Mouse (Mus musculus): ENCODE results near the gene Prune2.

DNA sequence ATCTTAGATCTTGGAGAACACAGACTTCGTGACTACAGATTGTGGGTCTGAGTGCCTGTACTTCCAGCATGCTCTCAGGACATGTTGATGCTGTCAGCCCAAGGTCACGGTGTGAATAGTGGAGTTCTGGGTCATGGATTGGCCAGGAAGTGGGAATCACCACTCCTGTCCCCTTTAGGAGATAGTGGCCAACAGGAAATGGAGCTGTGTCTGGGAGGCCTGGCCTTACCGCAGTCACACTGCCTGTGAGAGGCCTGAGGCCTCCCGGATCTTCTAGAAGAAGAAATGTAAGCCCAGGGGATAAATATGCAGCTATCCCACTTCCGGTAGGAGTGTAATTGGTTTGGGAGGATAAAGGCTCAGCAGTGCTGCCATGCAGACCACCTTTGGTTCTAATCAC lies 12.8 kb downstream of the Prune2 start:
- no peak for TF ChIP-seq POLR2A (IDR thresholded peaks at IDR 0.05; ENCODE audit: insufficient read depth, low read length)
- TF ChIP-seq CTCF (IDR thresholded peaks at IDR 0.05; ENCODE audit: low read depth, low read length) = no peak
